ENCODE assay signal across 9 mouse cellular contexts in genomic region chr2:113234559-113234958, GRCm38 (mm10). TPM values are rescaled to one million over a fixed set of nuclear protein-coding genes. Genes with fewer than 3 reads are reported as not detected.
A peak's percentile ranks its signal among the peaks of the same experiment; 100 is the strongest.
DNase-seq lines count a peak whose midpoint lies in the region; ATAC-seq lines count a peak whose summit lies in the region.
"Had no signal": no experiment of that assay in that cellular context is flagged by ENCODE, and none has a peak within 500 bp of the region (broad histone marks: within the 10 kb centered on the region; RNA-seq: fewer than 3 reads in every experiment).

No protein-coding gene starts in this region.

- H3K4me2 ChIP-seq in heart, embryonic 12.5 days, result no peak overlapping the region
- H3K4me2 ChIP-seq: limb, embryonic 12.5 days had no signal

- no peak overlapping the region for H3K9ac ChIP-seq in heart, embryonic 12.5 days
- H3K9ac ChIP-seq: limb, embryonic 12.5 days had no signal

- H3K4me1 ChIP-seq in heart, embryonic 12.5 days (replicated peaks), result no peaks in the 10 kb centered on the region

- no peaks in the 10 kb centered on the region for H3K9me3 ChIP-seq in heart, embryonic 12.5 days (replicated peaks)
- H3K9me3 ChIP-seq: limb, embryonic 12.5 days had no signal

- WGBS in heart, embryonic 12.5 days, result 18% methylated on average over 3 of the region's 3 CpGs

- no peaks in the 10 kb centered on the region for H3K27me3 ChIP-seq in heart, embryonic 12.5 days (replicated peaks)

- H3K36me3 ChIP-seq in heart, embryonic 12.5 days, result no peaks in the 10 kb centered on the region
- H3K36me3 ChIP-seq: limb, embryonic 12.5 days had no signal

- H3K4me3 ChIP-seq in heart, embryonic 12.5 days, result no peak overlapping the region
- H3K4me3 ChIP-seq: limb, embryonic 12.5 days had no signal

- no peak overlapping the region for H3K27ac ChIP-seq in heart, embryonic 12.5 days (ENCODE audit: poor library complexity, severe bottlenecking)
- H3K27ac ChIP-seq: limb, embryonic 12.5 days had no signal

- peak; percentile 14 for DNase-seq in heart, adult 8-10 months (ENCODE audit: low spot score)
- peak; percentile 39 to 71 for DNase-seq in right cerebral cortex, adult 2 months (ENCODE audit: low spot score in 2 of 2)
- DNase-seq in right cerebral cortex, postnatal 25 days, result no peak
- peak; percentile 51 for DNase-seq in embryo, embryonic 9.5 days (ENCODE audit: extremely low spot score)
- peak; percentile 48 for DNase-seq in lung, postnatal 10 days
- no peak for DNase-seq in urinary bladder, adult 18-20 months (ENCODE audit: low spot score in 2 of 2)
- DNase-seq in spleen, postnatal 4 days (ENCODE audit: low spot score in 2 of 2), result no peak

- ATAC-seq in heart, embryonic 12.5 days (ENCODE audit: insufficient number of reproducible peaks, low FRiP score), result no peak

RNA-seq across cellular contexts. Expression of gene Ryr3, which starts 17.7 kb away (rescaled TPM):
- total RNA-seq in heart, adult 8-10 months (2022), result 1 to 10 TPM in 1 of 4 experiments, under 1 TPM in 3; 0.76 to 1.3 (median 0.97) TPM
- 4.3 and 4.7 TPM in 2 replicates for polyA plus RNA-seq in heart, embryonic 12.5 days (2016; fragmentation: Nextera tagmentation; extraction: Ambion mirVana)

RNA-seq across cellular contexts. Expression of gene Tmco5b, which starts 51.0 kb away (rescaled TPM):
- total RNA-seq in heart, adult 8-10 months (2022), result not detected
- not detected in 2 replicates for polyA plus RNA-seq in heart, embryonic 12.5 days (2016; fragmentation: Nextera tagmentation; extraction: Ambion mirVana)
- polyA plus RNA-seq: limb, embryonic 12.5 days had no signal

Comparison
In these comparisons a context has a peak if more than half of its experiments do, and no peak if none do; other contexts are left out.
1. DNase-seq: peak in heart, adult 8-10 months (single experiment), right cerebral cortex, adult 2 months (2 of 2), embryo, embryonic 9.5 days (single experiment) and lung, postnatal 10 days (single experiment); none in right cerebral cortex, postnatal 25 days (single experiment), urinary bladder, adult 18-20 months (0 of 2) and spleen, postnatal 4 days (0 of 2).